Mouse (Mus musculus): Measurements from ENCODE around the gene Hibadh.

Hibadh gene

GRCm38 (mm10) chr6:52504676-52505460, 135.3 kb downstream of the Hibadh start:
- in situ Hi-C loops (cut with MboI, MseI), result no loop called here

GRCm38 (mm10) chr6:52502986-52503385, 137.2 kb downstream of the Hibadh start:
- in situ Hi-C loops (cut with MboI, MseI), result no loop called here

- in situ Hi-C loops (cut with MboI, MseI), result no loop called here
Observed at GRCm38 (mm10) chr6:52501479-52501878, 138.7 kb downstream of the Hibadh start.
